Mouse (Mus musculus): ENCODE data around the gene Ncf2.

GRCm38 (mm10) chr1:152846856-152847255, 46.9 kb downstream of the Ncf2 start:
- TF ChIP-seq CTCF (IDR thresholded peaks at IDR 0.05; ENCODE audit: low read depth, low read length) (no peak), POLR2A (IDR thresholded peaks at IDR 0.05; ENCODE audit: insufficient read depth, low read length) (no peak)

Measured in ES-Bruce4 (cell line).